Mouse (Mus musculus): ENCODE data around the gene Tmem212. TPM values are rescaled to one million over a fixed set of nuclear protein-coding genes. Genes with fewer than 3 reads are reported as not detected.

Gene Tmem212
- polyA plus RNA-seq (2014; fragmentation: Illumina TruSeq; extraction: RNeasy Lipid Tissue Mini Kit (QIAGEN cat#74804); ENCODE audit: low read depth, low replicate concordance) = not detected

GRCm38 (mm10) chr3:27896318-27896892, at the start of gene Tmem212:
Tmem212 (minus strand) TSS chr3:27896368.

GRCm38 (mm10) chr3:27938381-27939323, 42.5 kb upstream of the Tmem212 start, which contains the start of gene Pld1:
Pld1 (plus strand) TSS chr3:27938695.

Other genes with a start within 250 kb of the Tmem212 start
- gene Fndc3b, start 185.1 kb downstream of the Tmem212 start, polyA plus RNA-seq (2014; fragmentation: Illumina TruSeq; extraction: RNeasy Lipid Tissue Mini Kit (QIAGEN cat#74804); ENCODE audit: low read depth, low replicate concordance) = 9.5 TPM
- 2.4 TPM for gene Pld1, start 42.3 kb upstream of the Tmem212 start, polyA plus RNA-seq (2014; fragmentation: Illumina TruSeq; extraction: RNeasy Lipid Tissue Mini Kit (QIAGEN cat#74804); ENCODE audit: low read depth, low replicate concordance)

Measured in testis, adult 10 weeks (tissue).